27 mouse cellular contexts compared by ENCODE assay signal in genomic region chr17:71705113-71705512, GRCm38 (mm10). TPM values are rescaled to one million over a fixed set of nuclear protein-coding genes. Genes with fewer than 3 reads are reported as not detected.
DNase-seq lines count a peak whose midpoint lies in the region; ATAC-seq and TF ChIP-seq lines count a peak whose summit lies in the region.
"Had no signal": no experiment of that assay in that cellular context is flagged by ENCODE, and none has a peak within 500 bp of the region (broad histone marks: within the 10 kb centered on the region; RNA-seq: fewer than 3 reads in every experiment).

No protein-coding gene starts in this region.

- no peak for TF ChIP-seq CTCF in testis, adult 2 months (IDR thresholded peaks at IDR 0.05; ENCODE audit: control insufficient read depth, insufficient read depth, insufficient replicate concordance, low read depth, low read length)

- H3K9me3 ChIP-seq in heart, embryonic 11.5 days (replicated peaks; ENCODE audit: control insufficient read depth, low read length), result peaks cover 3% of the 10 kb centered on the region; the same call in 1 of the 2 replicates
- H3K9me3 ChIP-seq in intestine, embryonic 15.5 days, result no peaks in the 10 kb centered on the region
- H3K9me3 ChIP-seq: hindbrain, embryonic 15.5 days had no signal

- peak overlapping the region; percentile 42 for H3K27ac ChIP-seq in heart, embryonic 11.5 days (ENCODE audit: low read depth, low read length)
- peak overlapping the region; percentile 22; the same call in 1 of the 2 replicates for H3K27ac ChIP-seq in testis, adult 2 months (ENCODE audit: control insufficient read depth, insufficient read depth, low read depth, low read length)
- no peak overlapping the region for H3K27ac ChIP-seq in intestine, embryonic 15.5 days
- H3K27ac ChIP-seq: embryonic facial prominence, embryonic 15.5 days; forebrain, embryonic 10.5 days; hindbrain, embryonic 15.5 days had no signal

- H3K27me3 ChIP-seq in heart, embryonic 11.5 days (ENCODE audit: control insufficient read depth, insufficient read depth, low read length), result no peaks in the 10 kb centered on the region
- H3K27me3 ChIP-seq in testis, adult 2 months (ENCODE audit: control insufficient read depth, insufficient read depth, low read length), result no peaks in the 10 kb centered on the region
- no peaks in the 10 kb centered on the region for H3K27me3 ChIP-seq in intestine, embryonic 15.5 days (replicated peaks)
- H3K27me3 ChIP-seq: embryonic facial prominence, embryonic 15.5 days; hindbrain, embryonic 15.5 days had no signal

- H3K9ac ChIP-seq in heart, embryonic 11.5 days (ENCODE audit: low read depth, low read length), result no peak overlapping the region
- no peak overlapping the region for H3K9ac ChIP-seq in intestine, embryonic 15.5 days
- H3K9ac ChIP-seq: embryonic facial prominence, embryonic 15.5 days; hindbrain, embryonic 15.5 days had no signal

- H3K4me3 ChIP-seq in heart, embryonic 11.5 days (ENCODE audit: low read depth, low read length), result no peak overlapping the region
- no peak overlapping the region for H3K4me3 ChIP-seq in testis, adult 2 months (ENCODE audit: control insufficient read depth, low read depth, low read length)
- no peak overlapping the region for H3K4me3 ChIP-seq in intestine, embryonic 15.5 days (replicated peaks)
- H3K4me3 ChIP-seq: embryonic facial prominence, embryonic 15.5 days; erythroblast, embryonic 14.5 days; forebrain, embryonic 10.5 days; hindbrain, embryonic 15.5 days had no signal

- no peak for TF ChIP-seq POLR2A in testis, adult 2 months (IDR thresholded peaks at IDR 0.05; ENCODE audit: control insufficient read depth, low read depth, low read length)

- peaks cover 18% of the 10 kb centered on the region for H3K4me1 ChIP-seq in heart, embryonic 11.5 days (ENCODE audit: control insufficient read depth, insufficient read depth, low read length)
- no peaks in the 10 kb centered on the region; the same call in 1 of the 2 replicates for H3K4me1 ChIP-seq in testis, adult 2 months (ENCODE audit: control insufficient read depth, insufficient read depth, low read length)
- H3K4me1 ChIP-seq in intestine, embryonic 15.5 days (replicated peaks), result no peaks in the 10 kb centered on the region
- H3K4me1 ChIP-seq: embryonic facial prominence, embryonic 15.5 days had no signal

- H3K4me2 ChIP-seq in heart, embryonic 11.5 days, result no peak overlapping the region
- H3K4me2 ChIP-seq in intestine, embryonic 15.5 days (replicated peaks), result no peak overlapping the region
- H3K4me2 ChIP-seq: embryonic facial prominence, embryonic 15.5 days; hindbrain, embryonic 15.5 days had no signal

- intact Hi-C loops in heart, postnatal 10 days (cut with DNase I), result no loop called here

- ATAC-seq in heart, embryonic 11.5 days (replicated peaks; ENCODE audit: insufficient number of reproducible peaks, low FRiP score, low TSS enrichment), result no peak
- ATAC-seq in intestine, embryonic 15.5 days, result no peak
- ATAC-seq: forebrain, embryonic 14.5 days; intestine, postnatal 0 days had no signal

- no peaks in the 10 kb centered on the region for H3K36me3 ChIP-seq in heart, embryonic 11.5 days (ENCODE audit: control insufficient read depth, insufficient read depth, low read length)
- no peaks in the 10 kb centered on the region for H3K36me3 ChIP-seq in testis, adult 2 months (ENCODE audit: control insufficient read depth, insufficient read depth, low read length)
- H3K36me3 ChIP-seq in intestine, embryonic 15.5 days, result no peaks in the 10 kb centered on the region
- H3K36me3 ChIP-seq: embryonic facial prominence, embryonic 15.5 days; forebrain, embryonic 10.5 days; hindbrain, embryonic 15.5 days had no signal

- 44% methylated on average over 1 of the region's 1 CpGs for WGBS in heart, embryonic 11.5 days (ENCODE audit: insufficient replicate concordance)
- 78% methylated on average over 1 of the region's 1 CpGs for WGBS in intestine, embryonic 15.5 days

- peak; percentile 92 for DNase-seq in heart, adult 11 months
- DNase-seq in heart, postnatal 10 days, result no peak
- no peak for DNase-seq in heart, postnatal 4 days
- DNase-seq in testis, postnatal 14 days (ENCODE audit: low spot score), result no peak
- DNase-seq: cerebellum, adult 11 months; cerebellum, adult 8-10 months; embryo, embryonic 11 days; gastrocnemius, postnatal 10 days; kidney, adult 8-10 months had no signal

RNA-seq across cellular contexts. Expression of gene Togaram2, which starts 32.1 kb away (rescaled TPM):
- 1 to 10 TPM; 1.7 to 2.0 TPM for total RNA-seq in heart, postnatal 10 days (2021)
- 1.9 and 3.1 TPM in 2 replicates for polyA plus RNA-seq in heart, embryonic 11.5 days (2014; fragmentation: Nextera tagmentation; extraction: Ambion mirVana)
- total RNA-seq in heart, postnatal 4 days (2021), result 1 to 10 TPM; 2.0 to 2.6 TPM
- polyA plus RNA-seq in testis, adult 2 months (2012; rRNA removed), result 1.7 TPM in 2 replicates
- polyA plus RNA-seq in intestine, embryonic 15.5 days (2015; fragmentation: Nextera tagmentation; extraction: Ambion mirVana), result 0.44 and 0.68 TPM in 2 replicates
- total RNA-seq: common myeloid progenitor, adult 5-6 weeks; MEL had no signal
- polyA plus RNA-seq: C2C12; embryonic facial prominence, embryonic 11.5 days; erythroblast, embryonic 14.5 days; forebrain, embryonic 10.5 days; hindbrain, embryonic 11.5 days had no signal

RNA-seq across cellular contexts. Expression of gene Pcare, which starts 47.6 kb away (rescaled TPM):
- total RNA-seq in heart, postnatal 10 days (2021), result under 1 TPM; 0.57 to 0.77 TPM
- polyA plus RNA-seq in heart, embryonic 11.5 days (2014; fragmentation: Nextera tagmentation; extraction: Ambion mirVana), result not detected in 2 replicates
- total RNA-seq in heart, postnatal 4 days (2021), result 1 to 10 TPM; 1.4 to 1.6 TPM
- polyA plus RNA-seq in testis, adult 2 months (2012; rRNA removed), result 1.4 and 1.8 TPM in 2 replicates
- polyA plus RNA-seq in intestine, embryonic 15.5 days (2015; fragmentation: Nextera tagmentation; extraction: Ambion mirVana), result not detected in 2 replicates
- total RNA-seq: adrenal gland, postnatal 10 days; adrenal gland, postnatal 4 days; common myeloid progenitor, adult 5-6 weeks; MEL had no signal
- polyA plus RNA-seq: brain, embryonic 14.5 days; C2C12; embryonic facial prominence, embryonic 11.5 days; embryonic facial prominence, embryonic 15.5 days; erythroblast, embryonic 14.5 days; forebrain, embryonic 10.5 days; forebrain, embryonic 14.5 days; gonadal fat pad, adult 2 months; hindbrain, embryonic 11.5 days; hindbrain, embryonic 15.5 days; intestine, postnatal 0 days had no signal
